Mouse (Mus musculus): Measurements from ENCODE around the gene Krtap7-1.

- TF ChIP-seq CTCF (IDR thresholded peaks at IDR 0.05; ENCODE audit: low read depth, low read length) (no peak), POLR2A (IDR thresholded peaks at IDR 0.05; ENCODE audit: borderline replicate concordance, low read depth, low read length) (no peak)
These were observed 30.3 kb downstream of the Krtap7-1 start for GRCm38 (mm10) chr16:89477679-89478314.

All from bone marrow macrophage, adult 2 months (primary cell).